Mouse (Mus musculus) hindbrain, embryonic 14.5 days (tissue): ENCODE results near the gene Ntrk2. TPM values are rescaled to one million over a fixed set of nuclear protein-coding genes. Genes with fewer than 3 reads are reported as not detected.

Source experiments
- ATAC-seq: fragments of 200-750 bp; cut with Nextera tagmentation; 2 replicates; pipeline ENCODE4 v1.8.0; 2017; ENCODE audit warnings: moderate number of reproducible peaks, mild to moderate bottlenecking, moderate TSS enrichment, moderate library complexity; ENCODE audit not compliant: low FRiP score
- DNase-seq: peaks from one replicate; pipeline ENCODE4 v3.0.0-alpha.2; 2015; ENCODE audit warnings: low spot score
- H3K27ac ChIP-seq: fragments of 300-500 bp; sonication (generic); 2 replicates; pipeline ENCODE4 v1.5.1; 2014; ENCODE audit warnings: mild to moderate bottlenecking, moderate library complexity
- H3K27me3 ChIP-seq: fragments of 300-500 bp; sonication (generic); 2 replicates; pipeline ENCODE4 v1.6.1; 2014; ENCODE audit warnings: mild to moderate bottlenecking, low read length, mixed read lengths; ENCODE audit not compliant: control insufficient read depth, insufficient read depth
- H3K36me3 ChIP-seq: fragments of 300-500 bp; sonication (generic); replicated peaks from 2 replicates; pipeline ENCODE4 v1.6.1; 2014; ENCODE audit not compliant: control insufficient read depth, insufficient read depth
- H3K4me1 ChIP-seq: fragments of 300-500 bp; sonication (generic); replicated peaks from 2 replicates; pipeline ENCODE4 v1.6.1; 2014; ENCODE audit warnings: antibody characterized with exemption, low read length, mixed read lengths; ENCODE audit not compliant: control insufficient read depth, insufficient read depth
- H3K4me2 ChIP-seq: fragments of 300-500 bp; sonication (generic); replicated peaks from 2 replicates; pipeline ENCODE4 v1.6.1; 2014; ENCODE audit warnings: mild to moderate bottlenecking, moderate library complexity
- H3K4me3 ChIP-seq: fragments of 300-500 bp; sonication (generic); replicated peaks from 2 replicates; pipeline ENCODE4 v1.5.1; 2014; ENCODE audit warnings: mild to moderate bottlenecking, low read length
- H3K9ac ChIP-seq: fragments of 300-500 bp; sonication (generic); 2 replicates; pipeline ENCODE4 v1.6.1; 2014
- H3K9me3 ChIP-seq: fragments of 300-500 bp; sonication (generic); 2 replicates; pipeline ENCODE4 v1.6.1; 2016; ENCODE audit warnings: low read length; ENCODE audit not compliant: control insufficient read depth
- WGBS: fragments of 180-500 bp; shearing (Covaris S2); extraction: QIAGEN DNeasy Blood & Tissue Kit; methylation state at CpG from one replicate; pipeline ENCODE4 v1.1.7; 2014; 5-methylcytosine and 5-hydroxymethylcytosine counted together
- polyA plus RNA-seq: library from polyadenylated mRNA; unstranded; fragments of >200 nt; fragmentation: Nextera tagmentation; extraction: Ambion mirVana; gene quantifications from 2 replicates; pipeline ENCODE4 v1.2.1, GENCODE M21; 2014

The Ntrk2 gene
- polyA plus RNA-seq, 1 experiment from 2014 or later = 108 TPM

DNA sequence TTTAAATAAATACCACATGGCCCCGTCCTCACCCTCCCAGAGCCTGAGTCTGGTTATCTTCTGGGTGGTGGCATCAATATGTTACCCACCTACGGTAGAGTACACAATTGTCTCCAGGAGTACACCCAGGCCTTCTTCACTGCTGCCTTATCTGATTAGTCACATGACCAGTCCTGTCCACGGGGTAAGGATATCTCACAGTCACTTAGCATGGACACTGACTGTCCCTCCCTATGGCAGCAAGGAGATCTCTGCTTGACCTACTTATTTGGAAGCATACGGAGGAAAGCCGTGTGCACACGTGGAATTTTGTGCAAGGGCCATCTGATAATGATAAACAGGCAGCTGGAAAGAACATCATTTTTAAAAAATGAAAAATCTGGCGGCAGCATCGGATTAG, 367.5 kb downstream of the Ntrk2 start:
- H3K9ac ChIP-seq = no peak overlapping the region
- H3K4me1 ChIP-seq = no peaks in the 10 kb centered on the region
- no peaks in the 10 kb centered on the region for H3K27me3 ChIP-seq
- H3K4me3 ChIP-seq = no peak overlapping the region
- DNase-seq (no peak), ATAC-seq (no peak)
- no peak overlapping the region for H3K27ac ChIP-seq
- no peaks in the 10 kb centered on the region for H3K9me3 ChIP-seq
- WGBS = 84% methylated on average over 8 of the region's 8 CpGs
- H3K36me3 ChIP-seq = no peaks in the 10 kb centered on the region
- H3K4me2 ChIP-seq = no peak overlapping the region

DNA sequence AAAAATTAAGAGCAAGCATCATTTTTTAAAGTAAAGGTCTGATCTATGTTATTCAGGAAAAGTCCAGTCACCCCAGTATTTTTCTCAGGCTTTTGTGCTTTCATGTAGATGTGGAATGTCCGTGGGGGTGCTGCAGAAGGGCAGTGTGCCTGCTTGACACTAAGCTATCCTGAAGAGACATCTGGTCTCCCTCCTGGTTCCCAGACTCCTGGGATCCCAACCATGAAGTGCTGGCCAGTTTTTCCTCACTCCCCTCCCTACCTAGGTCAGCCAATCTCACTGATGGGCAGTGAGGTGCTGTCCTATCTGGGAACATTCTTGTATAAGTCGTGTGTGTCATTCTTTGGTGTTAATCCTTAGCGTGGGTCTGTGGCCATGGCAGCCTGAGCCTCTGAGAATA, 369.7 kb downstream of the Ntrk2 start:
- no peak for DNase-seq
- no peaks in the 10 kb centered on the region for H3K36me3 ChIP-seq
- no peaks in the 10 kb centered on the region for H3K9me3 ChIP-seq
- no peak overlapping the region for H3K27ac ChIP-seq
- ATAC-seq = no peak
- 79% methylated on average over 3 of the region's 3 CpGs for WGBS
- H3K4me3 ChIP-seq = no peak overlapping the region
- no peak overlapping the region for H3K4me2 ChIP-seq
- no peak overlapping the region for H3K9ac ChIP-seq
- H3K27me3 ChIP-seq = no peaks in the 10 kb centered on the region
- H3K4me1 ChIP-seq = no peaks in the 10 kb centered on the region

DNA sequence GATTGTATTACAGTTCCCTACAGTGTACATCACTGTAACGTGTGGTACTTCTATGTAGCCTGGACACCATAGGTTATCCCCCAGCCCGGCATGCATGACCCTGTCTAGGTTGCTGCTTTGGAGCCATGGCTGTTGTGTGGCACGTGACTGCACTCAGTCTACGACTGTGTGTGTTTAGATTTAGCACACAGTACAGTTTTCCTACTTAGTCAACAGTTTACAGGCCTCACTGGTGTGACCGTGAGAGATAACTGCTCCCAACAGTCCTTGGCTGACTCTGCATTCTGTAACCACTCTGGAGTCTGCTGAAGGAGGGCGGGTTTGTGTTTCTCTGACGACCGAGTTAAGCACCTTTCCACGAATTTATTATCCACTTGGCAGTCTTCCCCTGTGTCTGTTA, 370.1 kb downstream of the Ntrk2 start:
- H3K36me3 ChIP-seq = no peaks in the 10 kb centered on the region
- H3K4me1 ChIP-seq = no peaks in the 10 kb centered on the region
- H3K4me3 ChIP-seq = no peak overlapping the region
- ATAC-seq = no peak
- H3K9ac ChIP-seq = no peak overlapping the region
- H3K27ac ChIP-seq = no peak overlapping the region
- no peaks in the 10 kb centered on the region for H3K27me3 ChIP-seq
- no peaks in the 10 kb centered on the region for H3K9me3 ChIP-seq
- H3K4me2 ChIP-seq = no peak overlapping the region
- WGBS = 81% methylated on average over 9 of the region's 9 CpGs
- DNase-seq = no peak

DNA sequence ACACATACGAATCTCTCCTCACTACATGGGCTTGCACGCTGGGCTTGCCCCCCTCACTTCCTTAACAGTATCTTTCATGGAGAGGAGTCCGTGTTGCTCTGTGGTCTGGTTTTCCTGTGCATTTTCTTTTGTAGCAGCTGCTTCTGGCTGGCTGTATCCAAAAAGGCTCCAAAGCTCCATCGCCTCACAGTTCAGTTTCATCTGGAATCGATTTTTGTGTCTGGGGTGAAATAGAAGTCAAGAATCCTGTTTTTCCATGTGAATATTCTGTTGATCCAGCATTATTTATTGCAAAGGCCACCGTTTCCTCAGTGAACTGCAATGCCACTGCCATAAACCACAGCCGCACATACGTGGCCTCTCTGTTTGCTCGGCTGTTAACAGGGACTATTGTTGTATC, 370.6 kb downstream of the Ntrk2 start:
- WGBS = 80% methylated on average over 9 of the region's 9 CpGs
- no peak for DNase-seq
- Histone ChIP-seq H3K27ac (no peak overlapping the region), H3K27me3 (no peaks in the 10 kb centered on the region), H3K9me3 (no peaks in the 10 kb centered on the region), H3K9ac (no peak overlapping the region), H3K36me3 (no peaks in the 10 kb centered on the region), H3K4me1 (no peaks in the 10 kb centered on the region), H3K4me3 (no peak overlapping the region), H3K4me2 (no peak overlapping the region)
- ATAC-seq = no peak

DNA sequence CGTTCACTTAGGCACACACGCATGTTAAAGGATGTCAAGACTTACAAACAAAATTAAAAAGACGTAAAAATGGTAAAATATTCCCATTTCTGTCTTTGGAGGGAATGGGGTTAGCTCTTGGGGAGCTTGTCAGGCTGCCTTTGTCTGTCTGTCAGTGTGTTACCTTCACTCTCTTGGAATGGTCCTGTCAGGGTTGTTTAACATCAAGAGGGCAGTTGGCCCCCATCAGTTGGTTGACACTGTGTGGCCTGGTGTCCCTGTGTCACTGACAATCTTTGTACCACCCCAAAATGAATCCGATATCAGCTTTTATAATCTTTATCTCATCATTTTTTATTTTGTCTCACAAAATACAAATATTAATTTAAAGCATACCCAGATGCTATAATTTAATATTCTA, 373.6 kb downstream of the Ntrk2 start:
- Histone ChIP-seq H3K9me3 (0 out of 2 replicates have a peak, but pooled peaks cover 6% of the 10 kb centered on the region), H3K36me3 (no peaks in the 10 kb centered on the region), H3K4me1 (no peaks in the 10 kb centered on the region), H3K9ac (no peak overlapping the region), H3K4me2 (no peak overlapping the region), H3K4me3 (no peak overlapping the region), H3K27ac (no peak overlapping the region), H3K27me3 (no peaks in the 10 kb centered on the region)
- DNase-seq (no peak), ATAC-seq (no peak)
- WGBS = 80% methylated on average over 4 of the region's 4 CpGs

DNA sequence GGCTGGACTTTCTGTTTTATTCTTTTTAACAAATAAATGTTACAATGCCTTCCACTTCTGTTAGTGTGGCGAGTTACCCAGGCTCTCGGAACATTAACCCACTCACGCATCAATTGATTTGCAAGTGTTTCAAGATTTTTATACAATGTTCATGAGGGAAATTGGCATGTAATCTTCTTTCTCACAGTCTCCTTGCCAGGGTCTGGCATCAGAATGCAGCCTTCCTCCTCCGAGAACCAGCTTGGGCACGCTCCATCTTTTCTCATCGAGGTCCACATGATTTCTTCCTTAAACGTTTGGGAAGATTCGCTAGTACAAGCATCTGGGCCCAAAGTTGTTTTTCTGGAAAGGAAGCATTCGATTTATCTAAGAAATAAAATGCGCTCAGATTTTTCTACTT, 374.4 kb downstream of the Ntrk2 start:
- no peak overlapping the region for H3K9ac ChIP-seq
- H3K4me1 ChIP-seq = no peaks in the 10 kb centered on the region
- WGBS = 57% methylated on average over 10 of the region's 10 CpGs
- H3K4me3 ChIP-seq = no peak overlapping the region
- H3K9me3 ChIP-seq = 0 out of 2 replicates have a peak, but pooled peaks cover 6% of the 10 kb centered on the region
- DNase-seq (no peak), ATAC-seq (no peak)
- H3K4me2 ChIP-seq = peak overlapping the region; percentile 1; the same call in 1 of the 2 replicates
- no peak overlapping the region for H3K27ac ChIP-seq
- no peaks in the 10 kb centered on the region for H3K36me3 ChIP-seq
- H3K27me3 ChIP-seq = no peaks in the 10 kb centered on the region

DNA sequence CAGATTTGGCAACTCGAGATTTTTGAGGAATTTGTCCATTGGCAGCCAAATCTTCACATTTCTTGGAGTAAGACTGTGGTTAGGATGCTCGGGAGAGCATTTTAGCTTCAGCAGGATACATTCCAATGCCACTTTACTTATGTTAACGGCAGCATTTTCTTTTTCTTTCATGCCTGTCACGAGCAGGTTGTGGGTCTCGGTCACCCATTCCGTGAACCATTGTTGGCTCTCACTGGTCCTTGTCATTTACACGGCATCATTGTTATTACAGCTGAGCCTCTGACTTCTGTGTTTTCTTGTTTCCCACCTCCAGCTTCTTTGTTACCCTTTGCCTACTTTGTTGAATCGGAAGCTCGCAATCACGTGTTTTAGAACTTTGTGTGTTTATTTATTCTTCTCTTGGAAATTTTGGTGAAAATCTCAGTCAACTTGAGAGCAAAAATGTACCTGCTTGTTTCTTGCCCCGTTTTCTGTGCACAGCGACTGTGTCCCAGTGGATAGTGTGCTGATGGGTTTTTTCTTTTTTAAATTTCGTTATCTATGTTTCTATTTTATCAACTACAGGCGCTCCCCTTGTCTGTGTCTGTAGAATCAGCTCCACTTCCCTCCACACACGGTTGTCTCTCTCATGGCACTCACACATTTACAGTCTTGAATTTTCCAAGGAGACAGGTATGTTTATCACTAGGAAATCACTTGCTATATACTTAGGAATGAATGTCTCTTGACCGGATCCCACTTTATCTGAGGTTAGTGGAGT, 375.0 kb downstream of the Ntrk2 start:
- 39% methylated on average over 16 of the region's 16 CpGs for WGBS
- Histone ChIP-seq H3K9me3 (0 out of 2 replicates have a peak, but pooled peaks cover 6% of the 10 kb centered on the region), H3K27ac (no peak overlapping the region), H3K27me3 (no peaks in the 10 kb centered on the region), H3K4me2 (peak overlapping the region; percentile 1; the same call in 1 of the 2 replicates), H3K36me3 (no peaks in the 10 kb centered on the region), H3K4me1 (no peaks in the 10 kb centered on the region), H3K4me3 (no peak overlapping the region), H3K9ac (no peak overlapping the region)
- ATAC-seq (no peak), DNase-seq (no peak)

DNA sequence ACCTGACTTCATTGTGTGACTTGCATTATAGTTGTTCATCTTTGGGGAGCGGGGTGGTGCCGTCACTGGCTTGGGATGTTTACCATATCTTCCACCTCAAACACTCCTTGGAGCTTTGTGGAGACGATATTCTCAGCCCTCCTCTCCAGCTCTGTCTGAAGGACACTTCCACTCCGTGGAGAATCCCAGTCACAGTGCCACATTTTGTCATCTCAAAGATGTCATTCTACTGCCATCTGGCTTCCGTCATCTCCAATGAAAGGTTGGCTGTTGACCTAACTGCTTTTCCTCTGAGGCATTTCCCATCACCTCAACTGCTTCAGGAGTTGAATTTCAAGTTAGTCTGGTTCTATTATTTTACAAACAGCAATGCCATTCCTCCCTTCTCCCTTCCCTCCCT, 376.3 kb downstream of the Ntrk2 start:
- Histone ChIP-seq H3K36me3 (no peaks in the 10 kb centered on the region), H3K9me3 (0 out of 2 replicates have a peak, but pooled peaks cover 6% of the 10 kb centered on the region), H3K4me1 (no peaks in the 10 kb centered on the region), H3K27ac (no peak overlapping the region), H3K9ac (no peak overlapping the region), H3K27me3 (no peaks in the 10 kb centered on the region), H3K4me2 (no peak overlapping the region), H3K4me3 (no peak overlapping the region)
- WGBS = 43% methylated on average over 5 of the region's 5 CpGs
- DNase-seq = peak; percentile 72
- ATAC-seq = no peak
